Mouse (Mus musculus): ENCODE results near the gene Pah. TPM values are rescaled to one million over a fixed set of nuclear protein-coding genes. Genes with fewer than 3 reads are reported as not detected.
A peak's percentile ranks its signal among the peaks of the same experiment; 100 is the strongest.

Pah gene
- total and polyA plus RNA-seq, 3 experiments, result not detected

DNA sequence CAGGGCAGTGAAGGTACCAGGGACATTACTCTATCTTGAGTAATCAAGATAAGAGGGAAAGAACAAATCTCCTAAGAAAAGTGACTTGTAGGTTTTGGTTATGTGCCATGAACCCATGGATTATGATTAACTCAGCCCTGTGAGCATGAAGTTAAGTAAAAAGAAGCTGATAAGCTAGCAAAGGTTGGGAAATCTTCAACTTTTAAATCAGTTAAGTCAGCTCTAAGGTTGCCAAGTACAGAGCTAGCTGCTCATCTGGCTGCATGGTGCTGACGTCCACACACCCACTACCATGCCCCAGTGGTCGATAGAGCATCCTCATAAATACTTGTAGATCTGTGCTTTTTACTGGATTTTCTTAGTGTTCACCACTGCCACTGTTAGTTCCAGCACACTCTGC, 3.0 kb upstream of the Pah start:
- Histone ChIP-seq H3K4me1 (ENCODE audit: insufficient read depth, low read depth, low read length) (no peaks in the 10 kb centered on the region), H3K4me3 (ENCODE audit: low read depth, low read length) (no peak overlapping the region), H3K27me3 (ENCODE audit: insufficient read depth, low read length) (no peaks in the 10 kb centered on the region), H3K9me3 (replicated peaks) (peaks cover 21% of the 10 kb centered on the region), H3K36me3 (replicated peaks) (no peaks in the 10 kb centered on the region)
- DNase-seq (ENCODE audit: low spot score), result no peak
- TF ChIP-seq CTCF (IDR thresholded peaks at IDR 0.05; ENCODE audit: low read depth, low read length) (no peak), GATA2 (IDR thresholded peaks at IDR 0.05; ENCODE audit: borderline replicate concordance, low read depth, low read length) (no peak), POLR2AphosphoS5 (IDR thresholded peaks at IDR 0.05; ENCODE audit: insufficient replicate concordance, low read depth, low read length) (no peak), GATA1 (IDR thresholded peaks at IDR 0.05; ENCODE audit: borderline replicate concordance, low read length) (no peak), TAL1 (conservative IDR thresholded peaks at IDR 0.05; ENCODE audit: low read depth, low read length) (no peak)
- ATAC-seq (ENCODE audit: extremely low read depth, insufficient number of reproducible peaks, low FRiP score, poor library complexity, severe bottlenecking), result no peak

DNA sequence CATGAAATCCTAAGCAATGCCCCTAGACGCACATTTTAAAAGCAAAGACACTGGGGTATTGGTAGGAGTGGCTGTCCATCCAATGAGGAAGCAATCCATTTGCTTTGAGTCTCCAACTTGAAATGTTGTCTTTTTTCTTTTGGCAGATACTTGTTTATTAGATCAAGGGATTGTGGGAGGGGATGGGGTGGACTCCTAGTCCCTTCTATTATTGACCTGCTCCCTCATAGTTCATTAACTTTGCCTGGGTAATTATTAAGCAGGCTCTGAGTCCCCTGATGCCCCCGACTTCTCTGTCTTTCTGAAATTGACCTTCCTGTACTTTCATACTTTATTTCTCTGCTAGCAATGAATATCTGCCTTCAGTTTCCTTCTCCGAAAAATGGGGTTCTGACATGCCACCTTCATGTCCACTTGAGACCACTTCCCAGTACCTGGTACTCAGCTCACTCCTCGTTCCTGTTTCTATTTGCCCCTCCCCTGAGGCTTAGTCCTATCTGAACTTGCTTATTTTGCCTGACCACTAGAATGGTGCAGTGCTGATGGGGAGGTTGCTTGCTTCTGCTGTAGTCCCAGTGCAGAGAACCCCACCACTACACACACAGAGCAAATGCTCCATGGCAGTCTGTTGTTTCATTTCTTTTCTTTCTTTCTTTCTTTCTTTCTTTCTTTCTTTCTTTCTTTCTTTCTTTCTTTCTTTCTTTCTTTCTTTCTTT, 1.0 kb upstream of the Pah start:
- Histone ChIP-seq H3K9me3 (replicated peaks) (peaks cover 28% of the 10 kb centered on the region), H3K4me3 (ENCODE audit: low read depth, low read length) (no peak overlapping the region), H3K4me1 (ENCODE audit: insufficient read depth, low read depth, low read length) (no peaks in the 10 kb centered on the region), H3K27me3 (ENCODE audit: insufficient read depth, low read length) (no peaks in the 10 kb centered on the region), H3K36me3 (replicated peaks) (no peaks in the 10 kb centered on the region)
- ATAC-seq (ENCODE audit: extremely low read depth, insufficient number of reproducible peaks, low FRiP score, poor library complexity, severe bottlenecking), result no peak
- TF ChIP-seq CTCF (IDR thresholded peaks at IDR 0.05; ENCODE audit: low read depth, low read length) (no peak), GATA2 (IDR thresholded peaks at IDR 0.05; ENCODE audit: borderline replicate concordance, low read depth, low read length) (no peak), POLR2AphosphoS5 (IDR thresholded peaks at IDR 0.05; ENCODE audit: insufficient replicate concordance, low read depth, low read length) (no peak), TAL1 (conservative IDR thresholded peaks at IDR 0.05; ENCODE audit: low read depth, low read length) (no peak), GATA1 (IDR thresholded peaks at IDR 0.05; ENCODE audit: borderline replicate concordance, low read length) (no peak)
- no peak for DNase-seq (ENCODE audit: low spot score)

DNA sequence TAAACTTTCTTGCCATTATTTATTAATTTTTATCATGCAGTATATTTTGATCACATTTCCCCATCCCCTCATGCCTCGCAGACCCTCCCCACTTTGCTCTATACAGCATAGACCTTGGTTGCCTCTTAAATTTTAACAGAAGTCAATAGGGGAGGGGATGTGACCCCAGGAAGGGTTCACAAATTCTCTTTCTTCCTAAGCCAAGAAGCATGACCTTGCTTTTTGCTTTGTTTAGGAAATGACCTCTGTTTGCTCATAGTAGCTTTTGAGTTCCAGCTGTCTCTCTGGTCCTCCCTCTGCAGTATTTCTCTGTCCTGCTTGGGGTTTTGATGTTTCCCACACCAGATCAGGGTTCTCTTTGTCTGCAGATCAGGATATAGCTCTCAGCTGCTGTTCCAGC, 12.6 kb downstream of the Pah start:
- DNase-seq (ENCODE audit: low spot score) (no peak), ATAC-seq (ENCODE audit: extremely low read depth, insufficient number of reproducible peaks, low FRiP score, poor library complexity, severe bottlenecking) (no peak)
- TF ChIP-seq CTCF (IDR thresholded peaks at IDR 0.05; ENCODE audit: low read depth, low read length) (no peak), GATA2 (IDR thresholded peaks at IDR 0.05; ENCODE audit: borderline replicate concordance, low read depth, low read length) (no peak), POLR2AphosphoS5 (IDR thresholded peaks at IDR 0.05; ENCODE audit: insufficient replicate concordance, low read depth, low read length) (no peak), TAL1 (conservative IDR thresholded peaks at IDR 0.05; ENCODE audit: low read depth, low read length) (no peak), GATA1 (IDR thresholded peaks at IDR 0.05; ENCODE audit: borderline replicate concordance, low read length) (no peak)
- no peaks in the 10 kb centered on the region for H3K9me3 ChIP-seq (replicated peaks)
- no peaks in the 10 kb centered on the region for H3K27me3 ChIP-seq (ENCODE audit: insufficient read depth, low read length)
- H3K36me3 ChIP-seq (replicated peaks), result no peaks in the 10 kb centered on the region
- no peaks in the 10 kb centered on the region for H3K4me1 ChIP-seq (ENCODE audit: insufficient read depth, low read depth, low read length)
- no peak overlapping the region for H3K4me3 ChIP-seq (ENCODE audit: low read depth, low read length)

DNA sequence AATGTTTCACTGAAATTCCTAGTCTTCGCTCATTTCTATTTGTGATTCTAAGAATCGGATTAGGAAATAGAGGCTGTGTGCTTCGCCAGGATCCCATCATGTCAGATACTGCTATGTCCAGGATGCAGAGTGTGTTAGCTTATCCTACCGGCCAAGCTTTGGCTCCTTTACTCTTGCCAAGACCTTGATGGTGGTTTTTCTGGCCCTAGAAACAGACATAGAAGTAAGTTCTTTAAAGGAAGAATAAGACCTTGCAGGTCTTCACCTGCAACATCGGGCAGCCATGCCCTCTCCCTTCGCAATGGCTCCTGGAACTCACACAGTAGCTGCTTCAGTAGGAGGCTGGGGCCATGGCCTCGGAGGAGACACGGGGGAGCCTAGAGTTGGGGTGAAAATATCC, 24.2 kb downstream of the Pah start:
- DNase-seq (ENCODE audit: low spot score), result no peak
- H3K27me3 ChIP-seq (ENCODE audit: insufficient read depth, low read length), result no peaks in the 10 kb centered on the region

DNA sequence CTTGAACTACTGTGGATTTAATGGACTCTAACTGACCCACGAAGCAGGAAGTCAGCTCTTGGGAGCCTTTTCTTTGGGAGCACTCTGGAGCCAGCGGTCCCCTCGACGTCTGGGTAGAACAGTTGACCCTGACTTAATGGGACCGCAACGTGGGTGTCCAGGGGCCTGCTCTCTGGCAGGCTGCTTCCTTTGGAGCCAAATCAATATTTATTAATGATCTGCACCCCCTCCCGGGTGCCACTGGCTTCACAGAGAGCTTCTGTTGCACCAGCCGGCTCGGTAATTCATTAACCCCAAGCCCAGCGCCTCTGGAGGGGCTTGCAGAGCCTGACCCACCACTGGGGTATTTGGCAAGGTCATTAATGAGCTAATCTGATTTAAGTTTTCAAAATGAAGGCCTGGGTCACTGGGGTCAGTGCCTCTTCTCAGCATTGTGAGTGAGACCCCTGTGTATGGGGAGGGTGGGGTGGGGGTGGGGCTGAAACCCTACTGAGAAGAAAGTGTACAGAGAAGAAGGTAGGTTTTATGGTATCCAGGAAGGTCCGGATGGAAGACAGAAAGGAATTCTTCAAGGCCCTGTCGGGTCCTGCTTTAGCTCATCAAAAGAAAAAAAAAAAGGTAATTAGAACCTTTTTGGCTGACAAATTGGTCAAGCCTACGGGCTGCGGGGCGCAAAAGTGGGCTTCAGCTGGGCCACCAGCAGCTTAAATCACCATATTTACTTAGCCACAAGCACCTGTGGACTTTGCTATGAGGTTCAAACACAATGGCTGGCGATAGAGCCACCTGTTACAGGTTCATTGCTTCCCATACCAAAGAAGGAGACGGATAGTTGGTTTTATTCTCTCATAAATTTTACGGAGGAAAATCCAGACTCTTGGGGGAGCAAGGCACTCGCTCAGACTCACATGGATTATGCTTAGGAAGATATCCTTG, 25.0 kb downstream of the Pah start:
- peaks cover 27% of the 10 kb centered on the region for H3K9me3 ChIP-seq (replicated peaks)
- TF ChIP-seq GATA2 (IDR thresholded peaks at IDR 0.05; ENCODE audit: borderline replicate concordance, low read depth, low read length), result no peak
- TF ChIP-seq TAL1 (conservative IDR thresholded peaks at IDR 0.05; ENCODE audit: low read depth, low read length), result no peak
- no peak for TF ChIP-seq GATA1 (IDR thresholded peaks at IDR 0.05; ENCODE audit: borderline replicate concordance, low read length)
- TF ChIP-seq CTCF (IDR thresholded peaks at IDR 0.05; ENCODE audit: low read depth, low read length), result no peak
- TF ChIP-seq POLR2AphosphoS5 (IDR thresholded peaks at IDR 0.05; ENCODE audit: insufficient replicate concordance, low read depth, low read length), result no peak
- H3K4me1 ChIP-seq (ENCODE audit: insufficient read depth, low read depth, low read length), result no peaks in the 10 kb centered on the region
- ATAC-seq (ENCODE audit: extremely low read depth, insufficient number of reproducible peaks, low FRiP score, poor library complexity, severe bottlenecking) (no peak), DNase-seq (ENCODE audit: low spot score) (no peak)
- no peaks in the 10 kb centered on the region for H3K27me3 ChIP-seq (ENCODE audit: insufficient read depth, low read length)
- H3K36me3 ChIP-seq (replicated peaks), result no peaks in the 10 kb centered on the region
- no peak overlapping the region for H3K4me3 ChIP-seq (ENCODE audit: low read depth, low read length)

More for the DNA sequence above, 24.2 kb downstream of the Pah start:
- TF ChIP-seq GATA2 (IDR thresholded peaks at IDR 0.05; ENCODE audit: borderline replicate concordance, low read depth, low read length) (no peak), GATA1 (IDR thresholded peaks at IDR 0.05; ENCODE audit: borderline replicate concordance, low read length) (no peak)
- Histone ChIP-seq H3K36me3 (replicated peaks) (no peaks in the 10 kb centered on the region), H3K4me1 (ENCODE audit: insufficient read depth, low read depth, low read length) (no peaks in the 10 kb centered on the region), H3K9me3 (replicated peaks) (peaks cover 27% of the 10 kb centered on the region), H3K4me3 (ENCODE audit: low read depth, low read length) (no peak overlapping the region)
- ATAC-seq (ENCODE audit: extremely low read depth, insufficient number of reproducible peaks, low FRiP score, poor library complexity, severe bottlenecking), result no peak

DNA sequence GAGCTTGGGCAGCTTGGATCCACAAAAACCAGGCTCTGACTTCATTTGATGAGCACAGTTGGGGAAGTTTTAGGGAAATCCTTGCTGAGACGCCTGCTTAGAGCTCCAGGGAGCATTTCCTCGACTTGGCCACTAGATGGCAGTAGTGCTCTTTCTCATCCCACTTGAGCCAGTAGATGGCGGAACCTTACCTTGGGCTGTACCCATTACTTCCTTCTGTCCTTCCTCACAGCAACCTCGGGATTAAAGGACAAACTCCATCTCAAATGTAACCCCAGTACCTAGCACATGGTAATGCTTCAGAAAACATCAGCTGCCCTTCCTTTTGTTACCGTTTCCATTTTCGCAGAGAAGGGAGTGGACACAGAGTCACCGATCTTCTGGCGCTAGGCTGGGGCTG, 31.1 kb downstream of the Pah start:
- Histone ChIP-seq H3K27me3 (ENCODE audit: insufficient read depth, low read length) (no peaks in the 10 kb centered on the region), H3K9me3 (replicated peaks) (peaks cover 16% of the 10 kb centered on the region), H3K4me1 (ENCODE audit: insufficient read depth, low read depth, low read length) (no peaks in the 10 kb centered on the region), H3K4me3 (ENCODE audit: low read depth, low read length) (no peak overlapping the region), H3K36me3 (replicated peaks) (no peaks in the 10 kb centered on the region)
- ATAC-seq (ENCODE audit: extremely low read depth, insufficient number of reproducible peaks, low FRiP score, poor library complexity, severe bottlenecking) (peak; percentile 77), DNase-seq (ENCODE audit: low spot score) (peak; percentile 8)
- TF ChIP-seq CTCF (IDR thresholded peaks at IDR 0.05; ENCODE audit: low read depth, low read length), result peak; percentile 84
- no peak for TF ChIP-seq TAL1 (conservative IDR thresholded peaks at IDR 0.05; ENCODE audit: low read depth, low read length)
- no peak for TF ChIP-seq GATA1 (IDR thresholded peaks at IDR 0.05; ENCODE audit: borderline replicate concordance, low read length)

All from G1E (cell line).